Mouse (Mus musculus): ENCODE measurements at regions not wholly inside any gene's neighbourhood (a gene's known extent, or its start where the extent isn't known, plus 50 kb on each side); places are given as distances from the start of the nearest gene placed in this dataset.

DNA sequence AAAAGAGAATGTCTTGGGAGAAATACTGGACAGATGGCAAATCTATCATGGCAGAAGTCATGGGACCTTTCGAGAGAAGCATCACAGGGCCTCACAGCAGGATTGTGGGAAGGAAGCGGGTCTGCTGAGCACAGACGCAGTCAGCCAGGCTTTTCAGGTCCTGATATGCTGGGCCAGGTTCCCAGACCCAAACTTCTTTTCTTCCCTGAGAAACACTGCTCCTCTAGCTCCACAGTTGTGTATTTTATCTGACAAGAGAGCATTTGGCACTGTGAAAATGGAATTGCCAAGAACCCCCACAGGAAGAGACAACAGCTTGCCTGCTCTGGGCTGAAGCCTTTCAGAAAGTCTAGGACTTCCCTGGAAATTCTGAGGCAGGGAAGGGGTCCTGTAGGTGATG, 73.4 kb upstream of the Topaz1 start:
- no peak for DNase-seq (ENCODE audit: low spot score in 2 of 2)

DNA sequence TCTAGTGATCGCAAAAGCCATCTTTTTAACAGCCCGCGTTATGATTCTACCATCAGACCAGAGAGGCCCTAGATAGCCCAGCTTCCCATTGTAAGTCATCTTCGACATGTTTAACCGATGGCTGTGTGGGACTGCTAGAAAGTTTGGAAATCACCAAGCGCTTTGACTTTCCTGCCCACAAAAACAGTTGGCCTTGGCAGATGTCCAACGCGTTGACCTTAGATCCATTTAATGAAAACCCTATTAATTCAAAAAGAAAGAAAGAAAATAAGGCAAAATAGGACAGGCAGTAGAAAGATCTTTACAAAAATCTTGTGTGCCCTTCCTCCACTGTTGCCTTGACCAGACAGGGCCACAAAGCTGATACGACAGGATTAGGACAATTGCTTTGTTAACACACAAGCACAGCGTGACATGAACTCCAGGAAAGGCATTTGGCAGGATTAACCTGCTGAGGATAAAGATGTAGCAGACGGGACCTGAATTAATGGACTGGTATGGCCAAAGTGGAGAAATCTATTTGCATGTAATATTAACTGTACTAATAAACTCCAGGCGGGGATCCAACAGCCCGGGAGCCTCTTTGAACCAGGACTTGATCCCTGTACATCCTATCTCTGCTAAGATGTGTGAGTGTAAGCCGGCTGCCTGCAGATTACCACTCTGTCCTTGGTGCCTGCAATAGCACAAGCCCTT, 69.0 kb upstream of the Topaz1 start:
- intact Hi-C loops (cut with DNase I) = no loop called here
- DNase-seq (ENCODE audit: low spot score in 2 of 2) = no peak

More for the DNA sequence above, 73.4 kb upstream of the Topaz1 start:
- intact Hi-C loops (cut with DNase I) = no loop called here

DNA sequence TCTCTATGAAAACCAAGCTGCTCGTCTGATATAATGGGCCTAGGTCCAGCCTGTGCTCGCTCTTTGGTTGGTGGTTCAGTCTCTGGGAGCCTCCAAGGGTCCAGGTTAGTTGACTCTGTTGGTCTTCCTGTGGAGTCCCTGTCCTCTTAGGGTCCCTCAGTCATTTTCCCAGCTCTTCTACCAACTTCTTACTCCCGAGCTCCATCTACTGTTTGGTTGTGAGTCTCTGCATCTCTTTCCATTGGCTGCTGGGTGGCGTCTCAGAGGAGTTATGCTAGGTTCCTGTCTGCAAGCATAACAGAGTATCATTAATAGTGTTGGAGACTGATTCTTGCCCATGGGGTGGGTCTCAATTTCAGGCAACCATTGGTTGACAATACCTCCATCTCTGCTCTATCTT, 60.0 kb upstream of the Topaz1 start:
- DNase-seq (ENCODE audit: low spot score in 2 of 2) = peak in 1 of 2 experiments; percentile 39
- intact Hi-C loops (cut with DNase I) = loop anchor here (5.0 to 10.0 kb wide), 4 partner anchors 40 to 265 kb away; no protein-coding TSS in a partner anchor

DNA sequence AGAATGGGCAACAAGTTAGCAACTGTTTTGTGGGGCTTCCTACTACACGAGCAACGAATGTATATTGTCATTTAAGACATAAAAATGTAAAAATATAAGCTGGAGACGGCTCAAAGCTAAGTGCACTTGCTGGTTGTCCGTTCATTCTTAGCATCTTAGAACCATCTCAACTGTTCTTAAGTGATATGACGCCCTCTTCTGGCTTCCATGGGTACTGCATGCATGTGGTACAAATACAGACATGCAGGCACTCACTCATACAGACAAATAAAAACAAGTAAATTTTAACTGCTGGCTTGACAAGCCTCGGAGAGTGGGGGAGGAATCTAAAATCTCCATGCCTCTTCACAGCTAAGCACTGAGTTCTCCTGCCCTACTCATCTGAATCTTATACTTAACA, 55.3 kb upstream of the Topaz1 start:
- intact Hi-C loops (cut with DNase I) = no loop called here

DNA sequence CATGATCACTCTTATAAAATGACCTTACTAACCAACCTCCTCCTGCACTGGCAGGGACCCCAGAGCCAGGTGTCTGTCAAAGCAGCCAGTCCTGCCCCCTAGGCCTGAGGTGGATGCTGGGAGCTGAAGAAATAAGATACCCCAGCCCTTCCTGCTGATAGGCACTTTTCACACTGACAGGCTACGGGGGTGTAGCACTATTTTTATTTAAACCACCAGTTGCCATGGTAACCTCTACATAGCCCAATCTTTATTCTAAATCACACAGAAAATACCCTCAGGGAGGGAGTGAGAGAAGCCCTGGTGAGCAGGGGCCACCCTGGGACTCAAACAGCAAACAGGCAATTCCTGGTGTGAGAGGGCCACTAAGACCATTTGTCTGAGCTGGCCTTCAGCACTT, 51.4 kb upstream of the Topaz1 start:
- intact Hi-C loops (cut with DNase I) = no loop called here
- peak in 1 of 2 experiments; percentile 51 for DNase-seq (ENCODE audit: low spot score in 2 of 2)

More for the DNA sequence above, 55.3 kb upstream of the Topaz1 start:
- no peak for DNase-seq (ENCODE audit: low spot score in 2 of 2)

Small RNAs in the stretch of these regions (microRNA-seq; reads per million reads assigned to microRNA genes)
- gene Mir138-1 = 5,738 reads per million, percentile 92 among the genes with 10 or more reads in this experiment

Data from left cerebral cortex, postnatal 36 days (tissue).